ENCODE assay signal across 8 mouse cellular contexts in the genomic region with DNA sequence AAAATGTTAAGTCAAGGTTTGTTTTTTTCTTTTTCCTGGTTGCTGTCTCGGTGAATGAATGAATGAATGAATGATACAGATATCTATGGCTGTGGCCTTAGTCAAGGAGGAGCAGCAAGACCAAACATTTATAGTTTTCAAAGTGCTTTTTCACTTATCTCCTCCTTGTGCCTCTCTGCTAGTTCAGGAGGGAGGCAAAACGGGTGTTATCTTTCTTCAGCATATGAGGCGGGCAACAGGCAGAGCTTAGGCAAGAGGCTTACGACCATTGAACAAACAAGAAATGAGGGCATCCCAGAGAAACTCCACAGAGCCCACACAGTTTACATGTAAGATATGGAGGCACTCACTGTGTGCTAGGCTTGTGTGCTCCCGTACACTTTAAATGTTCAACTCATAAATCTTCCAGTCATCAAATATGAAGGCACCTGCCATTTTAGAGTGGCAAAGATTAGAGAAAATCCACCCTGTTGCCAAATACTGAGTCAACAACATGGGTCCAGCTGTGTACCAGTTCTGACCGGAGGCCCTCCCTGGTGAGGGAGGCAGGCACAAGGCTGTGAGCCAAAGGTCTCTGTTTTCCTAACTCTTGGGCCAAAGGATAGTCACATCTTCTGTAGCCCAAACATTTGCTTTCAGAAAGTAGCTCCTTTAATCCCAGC. TPM values are rescaled to one million over a fixed set of nuclear protein-coding genes. Genes with fewer than 3 reads are reported as not detected.
DNase-seq lines count a peak whose midpoint lies in the region; ATAC-seq and TF ChIP-seq lines count a peak whose summit lies in the region.

No protein-coding gene starts in this region.

- no peak for TF ChIP-seq RAD21 in CH12.LX (IDR thresholded peaks at IDR 0.05; ENCODE audit: low read depth, low read length)

- TF ChIP-seq CTCF in intestine, postnatal 0 days (IDR thresholded peaks at IDR 0.05; ENCODE audit: low read depth) = no peak
- no peak for TF ChIP-seq CTCF in CH12.LX (conservative IDR thresholded peaks at IDR 0.05 in 1 of 2, IDR thresholded peaks at IDR 0.05 in 1 of 2; ENCODE audit: low read depth in 2 of 2, low read length in 2 of 2)

- DNase-seq in CH12.LX (ENCODE audit: extremely low read depth) (no peak), adipocyte (ENCODE audit: low spot score) (peak; percentile 92)
- no peak for DNase-seq in hindbrain, embryonic 14.5 days (ENCODE audit: low spot score)
- DNase-seq in urinary bladder, adult 2 months (ENCODE audit: low spot score) = no peak
- no peak for DNase-seq in ovary, postnatal 36 days (ENCODE audit: low spot score)

- H3K27ac ChIP-seq in intestine, embryonic 15.5 days = no peak overlapping the region
- no peak overlapping the region; the same call in 1 of the 2 replicates for H3K27ac ChIP-seq in intestine, postnatal 0 days (ENCODE audit: low read depth, low read length)
- H3K27ac ChIP-seq in CH12.LX (ENCODE audit: insufficient read depth, low read depth) = peak overlapping the region; percentile 18; the same call in 1 of the 2 replicates
- H3K27ac ChIP-seq in liver, embryonic 12.5 days = peak overlapping the region; percentile 100
- no peak overlapping the region for H3K27ac ChIP-seq in hindbrain, embryonic 14.5 days

- peaks cover 97% of the 10 kb centered on the region for H3K79me2 ChIP-seq in CH12.LX (replicated peaks; ENCODE audit: control insufficient read depth, extremely low read depth, insufficient read depth, poor library complexity, severe bottlenecking)

- 67% methylated on average over 6 of the region's 6 CpGs for WGBS in intestine, embryonic 15.5 days
- 49% methylated on average over 6 of the region's 6 CpGs for WGBS in intestine, postnatal 0 days
- 15% methylated on average over 6 of the region's 6 CpGs for WGBS in liver, embryonic 12.5 days (ENCODE audit: insufficient replicate concordance)
- 87% methylated on average over 6 of the region's 6 CpGs for WGBS in hindbrain, embryonic 14.5 days

- no peak for TF ChIP-seq EP300 in CH12.LX (IDR thresholded peaks at IDR 0.05; ENCODE audit: low read length)

- peaks cover 5% of the 10 kb centered on the region; the same call in 1 of the 2 replicates for H3K36me3 ChIP-seq in intestine, embryonic 15.5 days
- H3K36me3 ChIP-seq in intestine, postnatal 0 days (ENCODE audit: control insufficient read depth, insufficient read depth) = peaks cover 8% of the 10 kb centered on the region; the same call in 1 of the 2 replicates
- H3K36me3 ChIP-seq in CH12.LX (replicated peaks in 1 of 2; ENCODE audit: control insufficient read depth in 1 of 2, insufficient read depth in 1 of 2, low read length in 1 of 2) = peaks cover 24 to 54% of the 10 kb centered on the region in 2 experiments
- H3K36me3 ChIP-seq in liver, embryonic 12.5 days = peaks cover 49% of the 10 kb centered on the region
- peaks cover 5% of the 10 kb centered on the region; the same call in 1 of the 2 replicates for H3K36me3 ChIP-seq in hindbrain, embryonic 14.5 days (replicated peaks; ENCODE audit: control insufficient read depth, insufficient read depth)

- no peak overlapping the region for H3K9ac ChIP-seq in intestine, embryonic 15.5 days
- H3K9ac ChIP-seq in intestine, postnatal 0 days (ENCODE audit: low read depth, low read length) = no peak overlapping the region
- H3K9ac ChIP-seq in CH12.LX (ENCODE audit: insufficient read depth, low read depth) = no peak overlapping the region
- H3K9ac ChIP-seq in liver, embryonic 12.5 days = peak overlapping the region; percentile 73
- no peak overlapping the region for H3K9ac ChIP-seq in hindbrain, embryonic 14.5 days

- H3K4me3 ChIP-seq in intestine, embryonic 15.5 days (replicated peaks) = no peak overlapping the region
- H3K4me3 ChIP-seq in intestine, postnatal 0 days (ENCODE audit: low read depth, low read length) = no peak overlapping the region
- H3K4me3 ChIP-seq in CH12.LX (replicated peaks in 1 of 3; ENCODE audit: low read depth in 2 of 3, low read length in 2 of 3, poor library complexity in 1 of 3) = no peak overlapping the region
- H3K4me3 ChIP-seq in liver, embryonic 12.5 days = peak overlapping the region; percentile 28
- no peak overlapping the region for H3K4me3 ChIP-seq in hindbrain, embryonic 14.5 days (replicated peaks; ENCODE audit: low read length)

- H3K4me1 ChIP-seq in intestine, embryonic 15.5 days (replicated peaks) = peaks cover 44% of the 10 kb centered on the region
- H3K4me1 ChIP-seq in intestine, postnatal 0 days (replicated peaks; ENCODE audit: control insufficient read depth, insufficient read depth, low read length) = peaks cover 30% of the 10 kb centered on the region
- H3K4me1 ChIP-seq in CH12.LX (ENCODE audit: control insufficient read depth in 1 of 2, insufficient read depth in 2 of 2) = peaks cover 50 to 94% of the 10 kb centered on the region in 2 experiments
- peaks cover 100% of the 10 kb centered on the region for H3K4me1 ChIP-seq in liver, embryonic 12.5 days
- peaks cover 20% of the 10 kb centered on the region; the same call in 1 of the 2 replicates for H3K4me1 ChIP-seq in hindbrain, embryonic 14.5 days (replicated peaks; ENCODE audit: control insufficient read depth, insufficient read depth, low read length)

- no peaks in the 10 kb centered on the region for H3K9me3 ChIP-seq in intestine, embryonic 15.5 days
- no peaks in the 10 kb centered on the region for H3K9me3 ChIP-seq in intestine, postnatal 0 days (ENCODE audit: control insufficient read depth)
- peaks cover 5% of the 10 kb centered on the region for H3K9me3 ChIP-seq in CH12.LX (replicated peaks; ENCODE audit: low read length)
- H3K9me3 ChIP-seq in liver, embryonic 12.5 days (replicated peaks) = no peaks in the 10 kb centered on the region
- no peaks in the 10 kb centered on the region for H3K9me3 ChIP-seq in hindbrain, embryonic 14.5 days (ENCODE audit: control insufficient read depth, low read length)

- dilution Hi-C loops in CH12.LX (cut with MboI; ENCODE audit: extremely low pct_ligation_motif_present, extremely low pct_unique_long_range_greater_than_20kb, low sequenced_read_pairs) = no loop called here

- in situ Hi-C loops in CH12.LX (cut with MboI; ENCODE audit: low pct_ligation_motif_present, low pct_unique_long_range_greater_than_20kb, low sequenced_read_pairs) = no loop called here

- ATAC-seq in intestine, embryonic 15.5 days = 0 out of 2 replicates have a peak, but pooled peaks have one; percentile 3
- no peak for ATAC-seq in intestine, postnatal 0 days
- ATAC-seq in liver, embryonic 12.5 days = peak; percentile 79
- ATAC-seq in hindbrain, embryonic 14.5 days (ENCODE audit: low FRiP score) = no peak

- no peak overlapping the region for H3K4me2 ChIP-seq in intestine, embryonic 15.5 days (replicated peaks)
- no peak overlapping the region for H3K4me2 ChIP-seq in intestine, postnatal 0 days (replicated peaks; ENCODE audit: low read depth)
- no peak overlapping the region; the same call in 1 of the 2 replicates for H3K4me2 ChIP-seq in CH12.LX (ENCODE audit: insufficient read depth, low read depth, poor library complexity, severe bottlenecking)
- H3K4me2 ChIP-seq in liver, embryonic 12.5 days = peak overlapping the region; percentile 66
- H3K4me2 ChIP-seq in hindbrain, embryonic 14.5 days (replicated peaks) = no peak overlapping the region

- H3K27me3 ChIP-seq in intestine, embryonic 15.5 days (replicated peaks) = no peaks in the 10 kb centered on the region
- H3K27me3 ChIP-seq in intestine, postnatal 0 days (replicated peaks; ENCODE audit: control insufficient read depth, insufficient read depth, low read length) = no peaks in the 10 kb centered on the region
- H3K27me3 ChIP-seq in CH12.LX (replicated peaks) = no peaks in the 10 kb centered on the region
- H3K27me3 ChIP-seq in liver, embryonic 12.5 days (replicated peaks) = no peaks in the 10 kb centered on the region
- no peaks in the 10 kb centered on the region for H3K27me3 ChIP-seq in hindbrain, embryonic 14.5 days (ENCODE audit: control insufficient read depth, insufficient read depth, low read length)

- TF ChIP-seq POLR2A in CH12.LX (IDR thresholded peaks at IDR 0.05; ENCODE audit: low read depth, low read length) = no peak

TF ChIP-seq in CH12.LX, 34 proteins besides CTCF, POLR2A, EP300 and RAD21:
- TF ChIP-seq ZMIZ1 (IDR thresholded peaks at IDR 0.05; ENCODE audit: low read depth, low read length) (no peak), ZNF384 (IDR thresholded peaks at IDR 0.05; ENCODE audit: low read depth, low read length) (0 out of 2 replicates have a peak, but pooled peaks have one; percentile 4), MXI1 (IDR thresholded peaks at IDR 0.05; ENCODE audit: low read depth, low read length) (no peak), MYC (IDR thresholded peaks at IDR 0.05; ENCODE audit: low read depth, low read length) (no peak)

RNA-seq across cellular contexts. Expression of a gene that starts 17.2 kb away (rescaled TPM):
- 61.9 and 64.0 TPM in 2 replicates for polyA plus RNA-seq in intestine, embryonic 15.5 days (2015; fragmentation: Nextera tagmentation; extraction: Ambion mirVana)
- polyA plus RNA-seq in intestine, postnatal 0 days (2015; fragmentation: Nextera tagmentation; extraction: Ambion mirVana) = 58.5 and 62.5 TPM in 2 replicates
- total RNA-seq in CH12.LX (2012; rRNA removed) (47.7 and 80.3 TPM in 2 replicates), CH12.LX (2014; rRNA removed) (13.7 and 21.3 TPM in 2 replicates)
- 33.2 and 34.5 TPM in 2 replicates for polyA plus RNA-seq in CH12.LX (2012; ENCODE audit: insufficient read length, low read depth)
- polyA plus RNA-seq in liver, embryonic 12.5 days (2016; fragmentation: Nextera tagmentation; extraction: Ambion mirVana) = 127 and 137 TPM in 2 replicates
- 155 and 165 TPM in 2 replicates for polyA plus RNA-seq in hindbrain, embryonic 14.5 days (2014; fragmentation: Nextera tagmentation; extraction: Ambion mirVana)
- polyA plus RNA-seq in urinary bladder, adult 2 months (2012; rRNA removed) = 76.7 and 88.6 TPM in 2 replicates

RNA-seq across cellular contexts. Expression of a gene that starts 33.4 kb away (rescaled TPM):
- polyA plus RNA-seq in intestine, embryonic 15.5 days (2015; fragmentation: Nextera tagmentation; extraction: Ambion mirVana) = 60.1 and 67.6 TPM in 2 replicates
- polyA plus RNA-seq in intestine, postnatal 0 days (2015; fragmentation: Nextera tagmentation; extraction: Ambion mirVana) = 15.3 and 16.1 TPM in 2 replicates
- total RNA-seq in CH12.LX (2012; rRNA removed) (66.1 and 70.9 TPM in 2 replicates), CH12.LX (2014; rRNA removed) (98.0 and 105 TPM in 2 replicates)
- 123 and 127 TPM in 2 replicates for polyA plus RNA-seq in CH12.LX (2012; ENCODE audit: insufficient read length, low read depth)
- 88.0 and 89.9 TPM in 2 replicates for polyA plus RNA-seq in liver, embryonic 12.5 days (2016; fragmentation: Nextera tagmentation; extraction: Ambion mirVana)
- 17.2 and 20.1 TPM in 2 replicates for polyA plus RNA-seq in hindbrain, embryonic 14.5 days (2014; fragmentation: Nextera tagmentation; extraction: Ambion mirVana)
- polyA plus RNA-seq in urinary bladder, adult 2 months (2012; rRNA removed) = 3.0 and 3.2 TPM in 2 replicates

Comparison
In these comparisons a context has a peak if more than half of its experiments do, and no peak if none do; other contexts are left out.
1. ATAC-seq: peak in intestine, embryonic 15.5 days (single experiment) and liver, embryonic 12.5 days (single experiment); none in intestine, postnatal 0 days (single experiment) and hindbrain, embryonic 14.5 days (single experiment).
2. H3K27ac ChIP-seq: peak in CH12.LX (single experiment) and liver, embryonic 12.5 days (single experiment); none in intestine, embryonic 15.5 days (single experiment), intestine, postnatal 0 days (single experiment) and hindbrain, embryonic 14.5 days (single experiment).